Mouse (Mus musculus) embryo, embryonic 9.5 days (tissue): Measurements from ENCODE around the gene Hrct1.

ENCODE experiments used
- DNase-seq: peaks from one replicate; pipeline ENCODE4 v3.0.0-alpha.2; 2017; ENCODE audit errors: extremely low spot score

Hrct1 gene

DNA sequence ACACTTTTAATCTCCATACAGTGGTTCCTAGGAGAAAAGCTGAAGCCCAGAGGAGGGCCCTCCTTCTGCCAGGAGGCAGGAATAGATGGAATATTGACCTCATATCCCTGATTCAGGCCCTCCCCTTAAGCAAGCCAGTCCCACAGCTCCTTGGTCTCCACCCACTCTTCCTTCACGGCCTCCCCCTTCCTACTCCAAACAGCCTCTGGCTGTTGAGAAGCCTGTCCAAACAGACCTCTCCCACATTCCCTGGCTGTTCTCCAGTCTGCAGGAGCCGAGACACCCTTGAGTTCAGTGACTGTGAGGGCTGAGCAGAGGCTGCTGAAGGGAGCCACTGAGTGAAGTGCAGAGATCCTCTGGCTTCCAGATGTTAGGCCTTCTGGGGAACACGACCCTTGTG is at the start of gene Hrct1:
Gene Hrct1, plus strand, starts transcription at position 194 of the 400 bp plus-strand sequence.
- DNase-seq: no peak

DNA sequence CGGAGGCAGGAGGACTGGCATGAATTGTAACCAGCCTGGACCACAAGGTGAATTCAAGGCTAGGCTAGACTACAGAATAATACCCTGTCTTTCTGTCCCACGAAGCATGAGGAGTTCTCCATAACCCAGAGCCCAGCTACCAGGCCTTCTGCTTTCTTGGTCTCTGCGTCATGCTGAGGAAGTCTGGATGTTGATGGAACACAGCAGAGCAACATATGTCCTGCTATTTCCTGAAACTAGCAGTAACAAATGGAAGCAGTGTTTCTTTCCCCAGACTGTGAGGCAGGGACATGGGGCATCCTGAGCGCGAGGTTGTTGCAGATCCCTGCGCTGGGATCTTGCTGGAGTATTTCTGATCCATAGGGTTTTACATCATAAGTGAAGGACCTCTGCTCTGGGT is 48.4 kb upstream of the Hrct1 start:
- DNase-seq: no peak

DNA sequence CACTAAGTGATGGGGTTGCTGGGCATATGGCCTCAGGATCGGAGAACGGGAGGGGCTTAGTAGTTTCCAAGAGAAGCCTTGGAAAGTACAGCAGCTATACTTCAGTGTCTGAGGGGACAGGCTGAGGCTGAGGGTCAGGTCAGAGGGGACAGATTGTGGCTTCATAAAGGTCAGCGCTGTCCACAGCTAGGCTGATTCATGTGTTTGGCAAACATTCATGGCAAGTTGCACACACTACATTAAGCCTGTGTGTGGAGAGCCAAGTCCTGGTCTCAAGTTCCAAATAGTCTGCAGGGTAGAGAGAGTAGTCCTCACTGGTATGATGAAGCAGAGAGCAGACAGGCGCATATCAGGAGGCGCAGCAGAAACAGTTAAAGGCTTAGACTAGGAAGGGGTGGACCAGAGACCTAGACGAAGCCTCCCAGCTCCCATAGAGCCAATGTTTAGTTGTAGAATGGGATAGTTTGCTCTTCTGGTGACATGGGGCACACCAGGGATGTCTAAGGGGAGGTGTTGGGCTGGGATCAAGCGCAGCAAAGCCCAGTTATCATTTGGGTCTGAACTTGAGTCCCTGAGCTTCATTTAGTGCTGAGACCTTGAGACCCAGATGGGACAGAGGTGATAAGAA is 47.5 kb upstream of the Hrct1 start:
- no peak for DNase-seq

GRCm38 (mm10) chr4:43690021-43690420 is 37.0 kb upstream of the Hrct1 start:
- no peak for DNase-seq

- DNase-seq: no peak
These were observed 36.0 kb upstream of the Hrct1 start for GRCm38 (mm10) chr4:43691026-43691425.

- no peak for DNase-seq
These were observed 33.2 kb upstream of the Hrct1 start for GRCm38 (mm10) chr4:43693806-43694241.

GRCm38 (mm10) chr4:43694439-43695248 is 32.3 kb upstream of the Hrct1 start:
- DNase-seq: no peak

DNA sequence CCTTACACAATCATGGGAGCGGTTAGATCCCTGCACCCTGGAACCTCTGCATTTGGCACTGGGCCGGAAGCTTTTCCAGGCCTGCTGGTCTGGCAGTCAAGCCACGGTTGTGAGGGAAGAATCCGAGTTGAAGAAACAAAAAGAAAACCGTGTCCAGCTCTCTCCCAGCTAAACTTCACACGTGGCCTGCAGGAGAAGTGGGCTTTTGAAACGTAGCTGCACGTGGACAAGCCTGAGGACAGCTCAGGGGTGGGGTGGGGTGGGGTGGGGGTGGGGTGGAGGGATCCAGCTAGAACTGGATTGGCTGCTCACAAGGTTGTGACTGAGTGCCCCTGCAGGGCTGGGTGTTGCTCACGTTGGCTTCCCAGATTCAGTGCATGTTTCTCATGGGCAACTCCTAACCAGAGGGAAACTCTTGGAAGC is 31.7 kb upstream of the Hrct1 start:
- no peak for DNase-seq

DNA sequence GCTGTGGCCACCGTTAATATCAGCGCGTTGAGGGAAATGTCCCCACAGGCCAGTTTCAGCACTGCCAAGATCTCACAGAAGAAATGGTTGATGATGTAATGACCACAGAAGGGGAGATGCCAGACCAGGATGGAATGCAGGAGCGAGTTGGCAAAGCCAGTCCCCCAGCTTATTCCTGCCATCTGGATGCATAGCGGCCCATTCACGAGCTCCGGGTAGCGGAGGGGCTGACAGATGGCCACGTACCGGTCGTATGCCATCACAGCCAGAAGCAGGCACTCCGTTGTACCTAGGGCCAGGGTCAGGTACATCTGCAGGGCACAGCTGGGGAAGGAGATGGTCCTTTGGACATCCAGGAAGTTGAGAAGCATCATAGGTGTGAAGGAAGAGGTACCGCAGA is 30.4 kb upstream of the Hrct1 start:
- no peak for DNase-seq

- DNase-seq: no peak
These were observed 26.3 kb upstream of the Hrct1 start, which contains the start of gene Olfr70 for GRCm38 (mm10) chr4:43700707-43701106. Olfr70 (minus strand) TSS chr4:43700807.

DNA sequence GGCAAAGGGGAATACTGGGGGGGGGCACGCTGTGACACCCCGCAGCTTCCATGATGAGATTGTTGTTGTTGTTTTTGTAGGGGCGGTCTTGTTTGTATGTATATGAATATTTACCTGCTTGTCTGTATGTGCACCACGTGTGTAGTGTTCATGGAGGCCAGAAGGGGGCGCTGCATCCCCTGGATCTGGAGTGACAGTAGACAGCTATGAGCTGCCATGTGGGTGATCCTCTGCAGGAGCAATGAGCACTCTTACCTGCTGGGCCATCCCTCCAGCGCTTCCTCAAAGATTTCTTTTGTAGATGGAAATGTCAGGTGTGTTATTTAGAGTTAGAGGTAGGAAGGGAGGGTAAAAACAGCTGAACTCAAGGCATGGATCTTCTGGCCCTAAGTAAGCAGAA is 23.5 kb upstream of the Hrct1 start:
- no peak for DNase-seq

GRCm38 (mm10) chr4:43703851-43704250 is 23.1 kb upstream of the Hrct1 start:
- DNase-seq: no peak

DNA sequence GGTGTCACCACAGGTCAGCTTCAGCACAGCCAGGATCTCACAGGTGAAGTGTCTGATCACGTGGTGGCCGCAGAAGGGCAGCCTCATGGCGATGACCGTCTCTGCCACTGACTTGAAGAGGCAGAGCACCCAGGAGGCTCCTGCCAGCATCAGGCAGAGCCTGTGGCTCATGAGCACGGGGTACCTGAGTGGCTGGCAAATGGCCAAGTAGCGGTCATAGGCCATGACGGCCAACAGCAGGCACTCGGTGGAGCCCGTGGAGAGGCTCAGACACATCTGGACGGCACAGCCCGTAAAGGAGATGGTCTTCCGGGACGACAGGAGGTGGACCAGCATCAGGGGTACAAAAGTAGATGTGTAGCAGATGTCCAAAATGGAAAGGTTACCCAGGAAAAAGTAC is 21.0 kb upstream of the Hrct1 start:
- DNase-seq: no peak

DNA sequence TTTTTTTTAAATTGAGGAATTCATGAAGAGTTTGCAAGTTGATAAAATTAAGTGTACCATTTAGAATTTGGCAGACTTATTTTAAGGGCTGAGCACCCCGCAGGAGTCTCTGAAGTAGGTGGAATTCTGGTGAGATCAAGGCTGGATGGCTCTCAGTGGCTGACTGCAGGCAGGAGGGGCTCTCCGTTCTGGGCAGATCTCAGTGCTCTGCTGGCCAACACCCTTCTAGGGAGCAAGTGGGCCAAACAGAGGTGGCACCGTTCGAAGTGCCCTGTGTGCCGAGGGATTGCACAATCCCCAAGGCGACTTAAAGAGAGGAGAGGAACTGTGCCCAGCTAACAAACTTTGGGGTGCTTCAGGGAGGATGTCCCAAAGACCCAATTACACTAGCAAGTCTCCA is 17.1 kb upstream of the Hrct1 start, which contains the start of gene Olfr71:
Gene Olfr71, minus strand, starts transcription at position 387 of the 400 bp plus-strand sequence.
- no peak for DNase-seq

- DNase-seq: peak; percentile 74
These were observed 15.2 kb upstream of the Hrct1 start for GRCm38 (mm10) chr4:43711821-43712220.

- no peak for DNase-seq
These were observed 13.3 kb upstream of the Hrct1 start for GRCm38 (mm10) chr4:43713652-43714219.

DNA sequence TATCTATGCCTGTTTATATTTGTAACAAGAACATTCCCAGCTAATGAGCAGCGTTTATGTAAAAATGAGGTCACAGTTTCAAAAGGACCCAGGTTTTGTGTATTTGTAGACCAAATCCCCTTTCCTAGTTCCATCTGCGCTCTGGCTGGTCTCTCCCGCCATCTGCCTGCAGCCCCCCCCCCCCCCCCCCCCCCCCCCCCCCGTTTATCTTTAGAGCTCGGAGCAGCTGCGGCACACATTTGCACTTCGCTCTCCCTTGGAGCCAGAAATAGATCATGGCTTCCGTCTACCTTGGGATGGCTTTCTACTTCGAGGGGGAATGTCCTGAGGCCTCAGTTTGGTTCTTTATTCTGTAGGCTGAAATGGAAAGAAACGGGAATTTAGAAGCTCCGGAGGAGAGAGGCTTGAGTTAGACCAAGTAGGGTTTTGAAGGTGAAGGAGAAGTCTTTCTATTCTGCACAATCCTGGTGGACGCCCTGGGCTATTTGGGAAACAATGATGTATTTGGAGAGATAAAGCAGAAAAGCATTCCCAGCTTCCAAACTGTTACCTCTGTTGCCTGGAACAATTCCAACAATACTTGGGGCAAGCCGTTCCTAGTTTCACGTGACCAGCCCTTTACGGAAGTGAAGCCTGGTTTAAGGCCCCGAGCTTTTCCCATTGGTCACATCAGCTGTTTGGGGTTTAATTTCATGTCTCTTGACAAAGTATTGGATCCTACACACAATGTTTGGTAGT is 6.3 kb upstream of the Hrct1 start:
- DNase-seq: no peak

DNA sequence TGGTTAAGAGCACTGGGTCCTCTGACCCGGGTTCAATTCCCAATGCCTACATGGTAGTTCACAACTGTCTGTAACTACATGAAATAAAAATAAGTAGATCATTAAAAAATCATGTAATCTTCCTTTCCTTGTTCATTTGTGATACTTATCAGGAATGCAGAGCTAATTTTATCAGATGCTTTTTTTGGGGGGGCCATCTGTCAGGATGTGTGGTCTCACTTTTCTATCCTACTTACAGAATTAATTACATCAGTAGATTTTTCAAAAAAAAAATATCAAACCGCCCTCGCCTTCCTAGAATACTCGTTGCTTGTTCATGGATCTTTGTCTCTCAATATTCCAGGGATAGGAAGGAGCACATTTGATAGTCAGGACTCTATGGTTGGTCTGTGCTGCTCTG is 4.8 kb upstream of the Hrct1 start:
- no peak for DNase-seq

DNA sequence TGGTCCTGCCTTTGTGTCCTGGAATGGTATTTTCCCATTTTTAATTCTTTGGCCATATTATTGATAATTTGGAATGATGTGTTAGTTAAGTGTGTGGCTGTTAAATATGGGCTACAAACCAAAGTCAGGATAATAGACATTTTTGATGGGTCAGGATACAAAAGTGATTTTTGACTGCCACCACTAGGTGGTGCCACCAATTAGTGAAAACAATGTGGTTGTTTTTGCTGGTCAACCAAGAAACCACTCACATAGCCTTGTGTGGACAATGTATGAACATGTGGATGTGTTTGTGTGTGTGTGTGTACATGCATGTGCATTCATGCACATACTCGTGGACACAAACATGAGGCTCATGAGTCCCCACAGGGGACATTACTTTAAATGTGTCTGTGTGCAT is 2.2 kb upstream of the Hrct1 start:
- no peak for DNase-seq

DNA sequence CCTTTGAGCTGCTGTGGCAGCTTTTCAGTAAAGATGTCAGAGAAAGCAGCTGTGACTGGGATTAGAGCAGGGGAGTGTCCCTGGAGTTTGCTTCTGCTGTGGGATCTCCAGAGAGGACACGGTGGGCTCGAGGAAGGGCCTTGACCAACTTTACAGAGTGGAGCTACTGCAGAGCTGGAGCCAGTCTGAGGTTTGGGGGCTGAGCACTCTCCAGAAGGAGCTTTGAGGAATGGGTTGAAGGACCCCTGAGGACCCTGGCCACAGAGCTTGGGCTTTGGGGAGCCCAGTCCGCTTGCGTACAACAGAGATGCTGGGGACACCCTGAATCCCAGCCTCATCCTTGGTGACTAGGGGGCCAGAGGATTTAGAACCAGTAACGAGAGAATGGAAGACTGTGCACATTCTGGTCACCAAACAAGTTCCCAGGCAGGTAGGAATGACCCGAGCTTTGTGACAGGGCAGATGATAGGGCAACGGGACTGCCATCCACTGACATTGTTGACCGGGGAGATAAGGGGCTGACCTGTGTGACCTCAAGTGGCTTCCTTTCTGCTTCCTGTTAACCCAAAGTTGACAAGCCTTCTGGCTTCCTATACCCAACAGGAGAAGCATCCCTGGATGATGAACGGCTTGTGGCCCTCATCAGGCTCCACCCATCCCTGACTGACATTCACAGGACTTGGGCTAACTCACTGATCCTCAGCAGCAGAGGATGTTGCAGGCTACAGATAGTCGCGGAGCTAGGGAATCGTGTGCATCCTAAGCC is 577 bp upstream of the Hrct1 start:
- DNase-seq: no peak
